Mouse (Mus musculus) heart, postnatal 0 days (tissue): ENCODE results near the gene Osgepl1. TPM values are rescaled to one million over a fixed set of nuclear protein-coding genes. Genes with fewer than 3 reads are reported as not detected.
A peak's percentile ranks its signal among the peaks of the same experiment; 100 is the strongest.

Experiments used
- ATAC-seq: fragments of 200-750 bp; cut with Nextera tagmentation; 2 replicates; pipeline ENCODE4 v1.8.0; 2017; ENCODE audit warnings: low read depth, moderate number of reproducible peaks, moderate library complexity; ENCODE audit not compliant: insufficient read depth
- DNase-seq: peaks from one replicate; pipeline ENCODE4 v3.0.0-alpha.2; 2016; ENCODE audit warnings: low spot score
- H3K27ac ChIP-seq: fragments of 300-500 bp; sonication (generic); 2 replicates; pipeline ENCODE4 v1.5.1; 2014; ENCODE audit warnings: low read depth, mild to moderate bottlenecking
- H3K27me3 ChIP-seq: fragments of 300-500 bp; sonication (generic); 2 replicates; pipeline ENCODE4 v1.6.1; 2014; ENCODE audit warnings: low read length, mixed read lengths; ENCODE audit not compliant: control insufficient read depth, insufficient read depth
- H3K36me3 ChIP-seq: fragments of 300-500 bp; sonication (generic); replicated peaks from 2 replicates; pipeline ENCODE4 v1.6.1; 2014; ENCODE audit warnings: low read length, mixed read lengths; ENCODE audit not compliant: control insufficient read depth, insufficient read depth
- H3K4me1 ChIP-seq: fragments of 300-500 bp; sonication (generic); 2 replicates; pipeline ENCODE4 v1.6.1; 2014; ENCODE audit warnings: antibody characterized with exemption; ENCODE audit not compliant: control insufficient read depth, insufficient read depth
- H3K4me2 ChIP-seq: fragments of 300-500 bp; sonication (generic); 2 replicates; pipeline ENCODE4 v1.6.1; 2014; ENCODE audit warnings: low read depth, mild to moderate bottlenecking, low read length, moderate library complexity
- H3K4me3 ChIP-seq: fragments of 300-500 bp; sonication (generic); 2 replicates; pipeline ENCODE4 v1.5.1; 2014; ENCODE audit warnings: low read depth, low read length
- H3K9ac ChIP-seq: fragments of 300-500 bp; sonication (generic); replicated peaks from 2 replicates; pipeline ENCODE4 v1.6.1; 2014; ENCODE audit warnings: low read depth, low read length, mixed read lengths
- H3K9me3 ChIP-seq: fragments of 300-500 bp; sonication (generic); replicated peaks from 2 replicates; pipeline ENCODE4 v1.6.1; 2016; ENCODE audit warnings: low read length; ENCODE audit not compliant: control insufficient read depth
- CTCF ChIP-seq: IDR thresholded peaks from 2 replicates; pipeline ENCODE4 v1.5.1; 2016; ENCODE audit warnings: antibody characterized with exemption, control low read depth, low read depth
- EP300 ChIP-seq: IDR thresholded peaks from 2 replicates; pipeline ENCODE4 v1.6.1; 2016; ENCODE audit warnings: antibody characterized with exemption, low read depth
- WGBS: fragments of 180-500 bp; shearing (Covaris S2); extraction: QIAGEN DNeasy Blood & Tissue Kit; methylation state at CpG from one replicate; pipeline ENCODE4 v1.1.7; 2014; 5-methylcytosine and 5-hydroxymethylcytosine counted together
- polyA plus RNA-seq: library from polyadenylated mRNA; unstranded; fragments of >200 nt; fragmentation: Nextera tagmentation; extraction: Ambion mirVana; gene quantifications from 2 replicates; pipeline ENCODE4 v1.2.1, GENCODE M21; 2015
- total RNA-seq: library from RNA; depleted of rRNA; stranded (reverse); fragments of >200 nt; gene quantifications from 2 replicates; pipeline ENCODE4 v1.2.3, GENCODE M21; 2014; ENCODE audit warnings: low replicate concordance; rRNA removed

Osgepl1 gene
- total and polyA plus RNA-seq, 2 experiments from 2014 or later = 21.3 to 51.8 TPM

DNA sequence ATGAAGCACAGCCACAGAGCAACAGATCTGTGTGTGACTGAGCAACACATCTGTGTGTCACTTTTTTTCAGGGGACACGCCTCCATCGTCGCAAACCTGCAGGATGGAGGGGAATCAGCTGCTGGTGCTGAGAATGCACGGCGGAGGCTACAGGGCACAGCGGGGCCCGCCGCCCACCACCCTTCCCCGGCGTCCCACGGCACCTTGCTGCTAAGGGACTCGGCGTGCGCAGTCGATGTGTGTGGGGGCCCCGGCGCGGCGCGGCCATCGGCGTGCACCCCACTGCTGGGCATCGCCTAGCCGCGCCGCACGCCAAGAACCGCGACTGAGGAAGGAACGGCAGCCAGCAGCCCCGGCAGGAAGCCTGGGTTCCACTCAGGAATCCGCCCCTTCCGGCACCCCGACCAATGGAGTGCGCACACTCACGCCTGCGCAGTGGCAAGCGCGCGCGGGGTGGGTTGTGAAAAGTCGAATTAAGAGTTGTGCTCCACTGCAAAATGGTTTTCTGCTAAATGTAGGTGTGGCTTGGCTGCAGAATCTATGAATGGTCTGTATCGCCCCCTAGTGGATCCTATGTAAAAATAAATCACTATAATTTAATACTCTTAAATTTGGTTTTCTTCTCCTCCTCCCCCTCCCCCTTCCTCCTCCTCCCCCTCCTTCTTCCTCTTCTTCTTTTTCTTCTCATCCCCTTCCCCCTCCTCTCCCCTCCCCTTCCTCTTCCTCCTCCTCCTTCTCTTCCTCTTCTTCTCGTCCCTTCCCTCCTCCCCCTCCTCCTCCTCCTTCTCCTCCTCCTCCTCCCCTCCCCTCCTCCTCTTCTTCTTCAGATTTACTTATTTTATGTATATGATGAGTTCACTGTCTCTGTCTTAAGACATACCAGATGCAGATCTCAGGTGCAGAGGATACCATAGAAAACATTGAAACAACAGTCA is 39.2 kb downstream of the Osgepl1 start, which contains the start of the genes Asdurf, Gm28551 and Asnsd1:
TSS of gene Asdurf (minus strand) at position 293 of the 935 bp plus-strand sequence.
TSS of gene Gm28551 (minus strand) at position 341 of the 935 bp plus-strand sequence.
TSS of gene Asnsd1 (minus strand) at position 426 of the 935 bp plus-strand sequence.
- WGBS = under 1% methylated on average over 44 of the region's 44 CpGs
- TF ChIP-seq EP300 (no peak), CTCF (peak; percentile 61)
- peak within 1 kb of the TSS; percentile 98 for H3K4me3 ChIP-seq

DNA sequence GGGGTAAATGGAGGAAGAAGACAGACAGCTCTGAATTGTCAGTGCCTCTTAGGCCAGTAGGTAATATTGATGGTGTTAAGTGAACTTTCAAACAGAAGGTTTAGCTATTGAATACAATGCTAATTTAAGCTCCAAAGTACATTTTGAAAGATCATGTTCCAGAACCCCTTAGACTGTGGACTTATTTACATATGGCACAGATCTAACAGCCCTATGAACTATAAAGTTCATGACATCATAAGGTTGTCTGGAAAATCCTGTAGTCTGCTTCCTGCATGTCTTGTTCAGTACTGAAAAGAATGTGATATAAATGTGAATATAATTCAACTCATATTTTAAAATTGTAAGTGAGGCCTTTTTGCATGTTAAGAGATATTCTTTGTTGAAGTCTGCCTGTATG is 45.6 kb downstream of the Osgepl1 start:
- Histone ChIP-seq H3K27ac (no peak overlapping the region), H3K4me1 (no peaks in the 10 kb centered on the region), H3K27me3 (no peaks in the 10 kb centered on the region), H3K36me3 (no peaks in the 10 kb centered on the region), H3K4me3 (no peak overlapping the region), H3K9ac (no peak overlapping the region), H3K4me2 (no peak overlapping the region), H3K9me3 (no peaks in the 10 kb centered on the region)
- DNase-seq (no peak), ATAC-seq (no peak)
- TF ChIP-seq EP300 = no peak
- TF ChIP-seq CTCF = no peak

More for the DNA sequence above, 39.2 kb downstream of the Osgepl1 start, which contains the start of the genes Asdurf, Gm28551 and Asnsd1:
- Histone ChIP-seq H3K27ac (peak within 1 kb of the TSS; percentile 84), H3K9ac (peak within 1 kb of the TSS; percentile 90), H3K4me1 (peaks cover 7% of the 10 kb centered on the region; the same call in 1 of the 2 replicates), H3K27me3 (no peaks in the 10 kb centered on the region), H3K9me3 (no peaks in the 10 kb centered on the region), H3K36me3 (peaks cover 8% of the 10 kb centered on the region), H3K4me2 (peak within 1 kb of the TSS; percentile 70)
- DNase-seq (peak; percentile 97), ATAC-seq (peak; percentile 100)

Other genes starting within 250 kb of the Osgepl1 start
- not detected in 2 replicates for gene 1700019A02Rik, start 126.0 kb upstream of the Osgepl1 start, total RNA-seq
- gene 1700019A02Rik, start 126.0 kb upstream of the Osgepl1 start, polyA plus RNA-seq = not detected in 2 replicates
- 1.4 and 3.9 TPM in 2 replicates for gene Pms1, start 16.6 kb upstream of the Osgepl1 start, total RNA-seq
- 4.7 and 5.2 TPM in 2 replicates for gene Pms1, start 16.6 kb upstream of the Osgepl1 start, polyA plus RNA-seq
- 16.8 and 20.8 TPM in 2 replicates for gene Ormdl1, start 16.5 kb upstream of the Osgepl1 start, total RNA-seq
- 16.8 and 20.1 TPM in 2 replicates for gene Ormdl1, start 16.5 kb upstream of the Osgepl1 start, polyA plus RNA-seq
- 3.7 TPM in 1 of 2 replicates, not detected in the other for gene Gm28778, start 16.5 kb upstream of the Osgepl1 start, total RNA-seq
- gene Gm28778, start 16.5 kb upstream of the Osgepl1 start, polyA plus RNA-seq = not detected in 2 replicates
- not detected in 2 replicates for gene Asdurf, start 39.0 kb downstream of the Osgepl1 start, total RNA-seq
- gene Asdurf, start 39.0 kb downstream of the Osgepl1 start, polyA plus RNA-seq = 4.6 and 15.4 TPM in 2 replicates
- gene Gm28551, start 39.0 kb downstream of the Osgepl1 start, total RNA-seq = not detected in 2 replicates
- gene Gm28551, start 39.0 kb downstream of the Osgepl1 start, polyA plus RNA-seq = 0.12 TPM in 2 replicates
- gene Asnsd1, start 39.1 kb downstream of the Osgepl1 start, total RNA-seq = 34.7 and 35.9 TPM in 2 replicates
- 65.3 and 66.6 TPM in 2 replicates for gene Asnsd1, start 39.1 kb downstream of the Osgepl1 start, polyA plus RNA-seq